Mouse (Mus musculus) lung, postnatal 0 days (tissue): ENCODE measurements at regions not wholly inside any gene's neighbourhood (a gene's known extent, or its start where the extent isn't known, plus 50 kb on each side); places are given as distances from the start of the nearest gene placed in this dataset.

Source experiments
- ATAC-seq: fragments of 200-750 bp; cut with Nextera tagmentation; 2 replicates; pipeline ENCODE4 v1.8.0; 2017; ENCODE audit warnings: moderate library complexity
- DNase-seq: peaks from one replicate; pipeline ENCODE4 v3.0.0-alpha.2; 2016; ENCODE audit warnings: low spot score
- H3K27ac ChIP-seq: fragments of 300-500 bp; sonication (generic); 2 replicates; pipeline ENCODE4 v1.5.1; 2014; ENCODE audit warnings: antibody characterized with exemption, mild to moderate bottlenecking, low read length, mixed read lengths
- H3K27me3 ChIP-seq: fragments of 300-500 bp; sonication (generic); replicated peaks from 2 replicates; pipeline ENCODE4 v1.6.1; 2014; ENCODE audit warnings: low read length, mixed read lengths; ENCODE audit not compliant: insufficient read depth
- H3K36me3 ChIP-seq: fragments of 300-500 bp; sonication (generic); 2 replicates; pipeline ENCODE4 v1.6.1; 2014; ENCODE audit warnings: low read length, mixed read lengths; ENCODE audit not compliant: insufficient read depth
- H3K4me1 ChIP-seq: fragments of 300-500 bp; sonication (generic); 2 replicates; pipeline ENCODE4 v1.6.1; 2014; ENCODE audit warnings: antibody characterized with exemption, low read depth, low read length, mixed read lengths; ENCODE audit not compliant: insufficient read depth
- H3K4me2 ChIP-seq: fragments of 300-500 bp; sonication (generic); replicated peaks from 2 replicates; pipeline ENCODE4 v1.6.1; 2014; ENCODE audit warnings: low read depth, mild to moderate bottlenecking, low read length, moderate library complexity, mixed read lengths
- H3K4me3 ChIP-seq: fragments of 300-500 bp; sonication (generic); 2 replicates; pipeline ENCODE4 v1.5.1; 2014; ENCODE audit warnings: low read depth, low read length
- H3K9ac ChIP-seq: fragments of 300-500 bp; sonication (generic); replicated peaks from 2 replicates; pipeline ENCODE4 v1.6.1; 2014; ENCODE audit warnings: low read depth, mild to moderate bottlenecking
- H3K9me3 ChIP-seq: fragments of 300-500 bp; sonication (generic); 2 replicates; pipeline ENCODE4 v1.6.1; 2016; ENCODE audit warnings: low read length, mixed read lengths
- CTCF ChIP-seq: IDR thresholded peaks from 2 replicates; pipeline ENCODE4 v1.5.1; 2016; ENCODE audit warnings: antibody characterized with exemption, mild to moderate bottlenecking
- EP300 ChIP-seq: IDR thresholded peaks from 2 replicates; pipeline ENCODE4 v1.6.1; 2016; ENCODE audit warnings: antibody characterized with exemption, mild to moderate bottlenecking, control low read depth
- WGBS: fragments of 180-500 bp; shearing (Covaris S2); extraction: QIAGEN DNeasy Blood & Tissue Kit; methylation state at CpG from one replicate; pipeline ENCODE4 v1.1.7; 2014; 5-methylcytosine and 5-hydroxymethylcytosine counted together

DNA sequence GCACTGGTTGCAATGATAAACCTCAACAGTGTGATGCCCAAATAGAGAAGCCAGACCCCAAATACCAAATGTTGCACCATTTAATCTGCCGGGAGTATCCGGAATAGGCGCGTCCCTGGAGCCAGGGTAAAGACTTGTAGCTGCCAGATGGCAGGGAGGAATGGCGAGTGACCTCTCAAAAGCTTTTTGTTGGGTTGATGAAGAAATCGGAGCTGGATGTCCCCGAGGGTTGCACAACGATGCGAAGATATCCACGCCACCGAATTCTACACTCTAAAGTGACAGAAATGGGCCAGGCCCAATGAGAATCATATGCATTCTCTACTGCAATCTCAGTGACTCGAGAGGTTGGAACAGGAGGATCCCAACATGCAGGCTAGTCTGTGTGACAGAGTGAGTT lies 312.1 kb upstream of the Dio3 start:
- ATAC-seq, result peak; percentile 11; the same call in 1 of the 2 replicates
- no peaks in the 10 kb centered on the region for H3K4me1 ChIP-seq
- H3K27ac ChIP-seq, result no peak overlapping the region
- H3K27me3 ChIP-seq, result no peaks in the 10 kb centered on the region
- no peak overlapping the region for H3K4me2 ChIP-seq
- no peak; the same call in 1 of the 2 replicates for TF ChIP-seq EP300
- TF ChIP-seq CTCF, result no peak
- H3K9ac ChIP-seq, result no peak overlapping the region
- DNase-seq, result peak; percentile 58
- H3K36me3 ChIP-seq, result no peaks in the 10 kb centered on the region
- H3K4me3 ChIP-seq, result no peak overlapping the region
- 74% methylated on average over 12 of the region's 12 CpGs for WGBS
- no peaks in the 10 kb centered on the region for H3K9me3 ChIP-seq

DNA sequence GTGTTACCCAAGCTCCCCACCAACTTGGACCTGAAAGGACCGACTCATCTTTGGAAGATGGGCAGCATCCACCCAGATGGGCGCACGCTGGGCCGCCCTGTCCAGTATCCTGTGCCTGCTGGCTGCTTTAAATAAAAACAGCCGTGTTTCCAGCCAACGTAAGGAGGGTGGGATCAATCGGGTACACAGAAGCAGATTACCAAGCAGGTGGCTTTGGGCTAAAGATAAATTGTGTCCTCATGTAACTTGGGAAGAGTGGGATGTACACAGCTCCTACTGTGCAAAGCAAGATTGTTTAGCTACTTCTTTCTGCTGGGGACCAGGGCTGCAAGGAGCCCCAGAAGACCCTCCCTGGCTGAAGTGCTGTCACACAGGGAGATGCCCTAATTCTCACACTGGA lies 310.6 kb upstream of the Dio3 start:
- Histone ChIP-seq H3K27ac (no peak overlapping the region), H3K4me2 (no peak overlapping the region), H3K4me3 (no peak overlapping the region), H3K4me1 (no peaks in the 10 kb centered on the region), H3K9ac (no peak overlapping the region), H3K9me3 (no peaks in the 10 kb centered on the region), H3K27me3 (no peaks in the 10 kb centered on the region), H3K36me3 (no peaks in the 10 kb centered on the region)
- no peak for DNase-seq
- no peak for TF ChIP-seq CTCF
- TF ChIP-seq EP300, result no peak
- 81% methylated on average over 7 of the region's 7 CpGs for WGBS
- no peak for ATAC-seq

DNA sequence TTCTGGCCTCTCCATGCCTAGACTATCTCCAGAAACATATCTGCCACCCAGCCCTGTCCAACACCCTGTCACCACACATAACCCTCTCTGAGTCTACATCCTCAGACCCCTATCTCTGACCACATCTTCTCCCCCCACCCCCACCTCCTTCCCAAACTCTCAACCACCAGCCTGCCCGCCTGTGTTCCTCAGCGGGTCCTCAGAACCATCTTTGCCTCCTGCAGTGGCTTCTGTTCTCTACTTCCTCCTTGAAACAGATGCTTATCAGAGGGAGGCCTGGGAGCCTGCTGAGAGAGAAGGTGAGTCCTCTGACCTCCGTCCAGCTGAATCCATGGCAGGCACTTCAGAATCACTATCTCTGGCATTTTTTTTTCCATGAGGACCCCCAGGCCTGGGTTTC lies 307.4 kb upstream of the Dio3 start:
- 50% methylated on average over 3 of the region's 3 CpGs for WGBS
- H3K27me3 ChIP-seq, result no peaks in the 10 kb centered on the region
- H3K36me3 ChIP-seq, result no peaks in the 10 kb centered on the region
- no peak overlapping the region for H3K9ac ChIP-seq
- H3K9me3 ChIP-seq, result no peaks in the 10 kb centered on the region
- no peak for ATAC-seq
- TF ChIP-seq CTCF (no peak), EP300 (no peak)
- no peaks in the 10 kb centered on the region for H3K4me1 ChIP-seq
- no peak overlapping the region for H3K27ac ChIP-seq
- no peak overlapping the region for H3K4me3 ChIP-seq
- H3K4me2 ChIP-seq, result no peak overlapping the region
- DNase-seq, result no peak

DNA sequence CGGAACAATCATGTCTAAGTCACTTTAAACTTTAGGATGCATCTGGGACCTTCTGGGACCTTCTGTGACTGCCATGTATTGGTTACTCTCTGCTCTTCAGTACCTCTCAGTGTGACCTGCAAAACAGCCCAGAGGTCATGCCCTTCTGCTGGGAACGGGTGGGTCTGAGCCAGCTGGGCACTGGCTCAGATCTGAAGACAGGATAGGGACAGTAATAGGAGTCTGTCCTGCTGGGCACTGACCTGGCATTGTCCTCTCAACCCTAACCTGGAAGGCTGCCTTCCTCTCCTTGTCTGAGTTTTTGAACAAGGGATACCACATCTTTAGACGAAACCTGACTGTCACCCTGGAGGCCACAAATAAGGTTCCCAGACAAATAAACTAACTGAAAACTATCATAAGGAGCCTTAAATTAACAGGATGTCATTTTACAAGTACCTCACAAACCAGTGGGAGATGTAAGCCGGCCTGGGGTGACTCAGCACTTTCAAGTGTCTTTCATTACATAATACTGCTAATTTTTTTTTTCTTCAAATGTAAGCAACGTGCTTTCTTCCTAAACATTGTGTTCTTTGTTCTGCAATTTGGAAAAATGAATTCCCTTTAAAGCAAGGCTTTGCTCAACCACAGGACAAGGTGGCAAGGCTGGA lies 306.4 kb upstream of the Dio3 start:
- DNase-seq, result peak; percentile 47

DNA sequence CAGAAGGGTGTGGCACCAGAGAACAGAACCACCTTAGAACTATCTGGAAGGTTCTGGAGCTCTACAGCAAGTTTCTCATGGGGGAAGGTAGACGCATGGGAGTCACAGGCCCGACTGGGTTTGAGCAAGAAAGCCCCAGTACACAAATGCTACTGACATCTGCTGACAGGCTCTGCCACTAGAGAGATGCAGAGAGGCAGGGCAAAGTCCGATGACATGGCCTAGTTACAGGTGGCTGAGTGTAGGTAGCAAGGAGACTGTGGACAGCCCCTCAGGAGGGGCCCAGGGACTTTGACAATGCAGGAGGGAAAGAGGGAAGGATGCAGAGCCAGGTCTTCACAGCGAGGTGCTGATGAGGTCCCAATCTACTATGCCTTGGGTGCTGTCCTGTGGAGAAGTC lies 305.3 kb upstream of the Dio3 start:
- WGBS, result 82% methylated on average over 4 of the region's 4 CpGs
- no peak overlapping the region for H3K4me3 ChIP-seq

More for the DNA sequence above, 306.4 kb upstream of the Dio3 start:
- Histone ChIP-seq H3K4me2 (no peak overlapping the region), H3K9me3 (no peaks in the 10 kb centered on the region), H3K9ac (no peak overlapping the region), H3K27me3 (no peaks in the 10 kb centered on the region), H3K4me1 (no peaks in the 10 kb centered on the region), H3K27ac (no peak overlapping the region), H3K36me3 (no peaks in the 10 kb centered on the region), H3K4me3 (no peak overlapping the region)
- ATAC-seq, result peak; percentile 33; the same call in 1 of the 2 replicates
- TF ChIP-seq CTCF, result no peak
- no peak for TF ChIP-seq EP300
- WGBS, result 35% methylated on average over 5 of the region's 5 CpGs

DNA sequence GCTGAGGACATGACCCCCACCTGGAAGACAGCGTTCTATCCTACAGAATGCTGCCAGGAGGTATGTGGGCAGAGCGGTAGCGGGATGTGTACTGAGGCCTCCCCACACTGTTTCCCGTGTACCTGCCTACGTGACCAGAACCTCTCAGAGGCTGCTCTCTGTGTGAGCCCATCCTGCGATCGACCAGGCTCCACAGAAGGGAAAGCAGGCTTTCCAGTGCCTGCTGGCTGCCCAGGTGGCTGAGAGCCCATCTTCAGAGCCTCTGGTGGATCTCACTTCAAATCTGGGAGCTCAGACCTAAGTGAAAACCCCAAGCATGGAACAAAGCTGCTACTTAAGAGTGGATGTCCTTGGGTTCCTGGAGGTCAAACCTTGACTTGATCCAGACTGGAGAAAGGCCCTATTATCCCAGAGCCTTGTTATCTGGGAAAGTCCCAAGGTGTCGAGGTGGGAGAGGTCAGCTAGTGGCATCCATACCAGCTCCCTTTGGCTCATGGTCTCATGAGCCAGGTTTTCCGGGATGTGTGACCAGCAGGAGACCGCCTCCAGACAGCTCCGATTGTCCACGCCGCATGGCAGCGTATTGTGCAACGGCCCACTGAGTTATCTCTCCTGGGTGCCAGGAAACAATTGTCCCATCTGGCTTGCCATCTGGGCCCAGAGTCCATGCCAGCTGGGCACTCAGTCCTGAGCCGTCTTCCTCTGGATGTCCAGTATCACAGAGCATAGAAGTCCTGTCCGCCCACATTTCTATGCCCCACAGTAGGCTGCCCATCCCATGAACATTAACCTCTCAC lies 303.5 kb upstream of the Dio3 start:
- no peaks in the 10 kb centered on the region for H3K9me3 ChIP-seq
- H3K27me3 ChIP-seq, result no peaks in the 10 kb centered on the region
- no peak overlapping the region for H3K4me3 ChIP-seq
- H3K27ac ChIP-seq, result no peak overlapping the region
- 82% methylated on average over 17 of the region's 17 CpGs for WGBS
- H3K4me1 ChIP-seq, result no peaks in the 10 kb centered on the region
- TF ChIP-seq CTCF (no peak), EP300 (no peak)
- H3K36me3 ChIP-seq, result no peaks in the 10 kb centered on the region
- DNase-seq (no peak), ATAC-seq (no peak)
- H3K4me2 ChIP-seq, result no peak overlapping the region
- H3K9ac ChIP-seq, result no peak overlapping the region

More for the DNA sequence above, 305.3 kb upstream of the Dio3 start:
- H3K27me3 ChIP-seq, result no peaks in the 10 kb centered on the region
- no peak overlapping the region for H3K4me2 ChIP-seq
- DNase-seq, result no peak
- H3K4me1 ChIP-seq, result no peaks in the 10 kb centered on the region
- no peak overlapping the region for H3K27ac ChIP-seq
- no peak for ATAC-seq
- no peaks in the 10 kb centered on the region for H3K9me3 ChIP-seq
- H3K36me3 ChIP-seq, result no peaks in the 10 kb centered on the region
- TF ChIP-seq EP300 (no peak), CTCF (no peak)
- H3K9ac ChIP-seq, result no peak overlapping the region
